Mouse (Mus musculus) MEL-GATA-1-ER (cell line): Measurements from ENCODE around the gene Sh3rf1.

Source experiments
- DNase-seq: peaks from one replicate; pipeline ENCODE4 v3.0.0-alpha.2; 2012; ENCODE audit warnings: low read depth; ENCODE audit errors: extremely low read depth

The Sh3rf1 gene

DNA sequence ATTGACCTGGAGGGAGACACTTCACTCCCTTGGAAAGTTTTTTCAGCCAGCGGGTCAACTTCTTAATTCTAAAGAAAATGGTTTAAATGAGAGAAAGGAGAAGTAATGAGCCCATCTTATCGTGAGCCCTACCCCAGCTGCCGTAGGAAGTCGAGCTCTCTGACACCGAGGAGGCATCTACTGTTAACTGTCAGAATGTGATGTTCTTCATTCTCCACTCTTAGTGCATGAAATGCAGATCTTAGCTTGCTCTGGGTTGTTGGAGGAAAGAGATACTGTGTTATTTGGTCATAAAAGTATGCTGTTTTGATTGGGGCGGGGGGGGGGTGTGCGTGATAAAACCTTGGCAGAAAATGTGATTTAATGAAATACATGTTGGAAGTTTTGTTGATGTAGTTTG, 62.7 kb downstream of the Sh3rf1 start:
- DNase-seq, result peak; percentile 75

DNA sequence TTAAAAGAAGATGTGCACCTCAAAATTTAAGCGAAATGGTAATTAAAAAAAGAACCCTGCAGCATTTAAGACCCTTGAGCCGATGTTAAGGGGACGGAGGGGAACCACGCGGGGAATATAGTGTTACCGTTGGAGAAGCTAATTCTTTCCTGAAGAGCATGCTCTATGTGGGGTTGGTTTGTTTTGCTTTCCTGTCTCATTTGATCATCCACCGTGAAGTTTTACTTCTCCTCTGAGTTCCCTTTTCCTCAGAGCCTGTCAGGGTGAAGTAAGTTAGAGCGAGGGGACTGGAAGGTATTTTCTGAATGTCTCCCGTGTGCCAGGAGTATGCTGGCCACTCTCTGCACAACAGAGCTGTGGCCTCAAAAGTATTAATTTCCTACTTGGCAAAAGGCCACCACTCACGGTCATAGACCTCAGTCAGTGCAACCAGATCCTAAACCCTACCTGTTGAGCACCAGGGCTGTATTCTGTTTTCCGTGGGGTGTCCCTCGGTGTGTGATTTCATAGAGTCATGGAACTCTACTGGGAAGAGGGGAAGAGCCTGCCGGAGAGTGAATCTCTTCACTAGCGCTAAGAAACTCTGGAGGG, 63.2 kb downstream of the Sh3rf1 start:
- DNase-seq, result no peak

DNA sequence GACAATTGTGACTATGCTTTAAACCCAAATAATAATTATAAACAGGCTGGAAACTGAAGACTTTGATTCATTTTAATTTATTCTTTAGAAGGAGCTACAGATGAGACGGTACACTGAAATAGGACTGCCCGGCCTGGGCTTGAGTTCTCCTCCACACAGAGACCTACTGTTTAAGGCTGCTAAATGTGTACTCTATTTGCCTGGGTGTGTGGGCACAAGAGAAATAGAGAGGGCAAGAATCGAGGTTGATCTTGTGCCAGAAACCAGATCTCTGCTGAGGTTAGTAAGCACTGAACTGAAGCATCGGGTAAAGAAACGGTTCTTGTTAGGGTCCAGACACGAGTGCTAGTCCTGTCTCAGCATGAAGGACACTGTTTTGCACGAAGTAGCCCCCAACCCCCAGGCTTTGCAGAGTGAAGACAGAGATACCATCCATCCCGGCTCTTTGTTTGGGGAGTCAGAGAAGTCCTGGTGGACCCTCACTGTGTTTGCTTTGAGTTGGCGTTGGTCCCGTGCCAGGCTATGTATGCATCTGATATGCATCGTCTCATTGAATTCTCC, 64.4 kb downstream of the Sh3rf1 start:
- no peak for DNase-seq

DNA sequence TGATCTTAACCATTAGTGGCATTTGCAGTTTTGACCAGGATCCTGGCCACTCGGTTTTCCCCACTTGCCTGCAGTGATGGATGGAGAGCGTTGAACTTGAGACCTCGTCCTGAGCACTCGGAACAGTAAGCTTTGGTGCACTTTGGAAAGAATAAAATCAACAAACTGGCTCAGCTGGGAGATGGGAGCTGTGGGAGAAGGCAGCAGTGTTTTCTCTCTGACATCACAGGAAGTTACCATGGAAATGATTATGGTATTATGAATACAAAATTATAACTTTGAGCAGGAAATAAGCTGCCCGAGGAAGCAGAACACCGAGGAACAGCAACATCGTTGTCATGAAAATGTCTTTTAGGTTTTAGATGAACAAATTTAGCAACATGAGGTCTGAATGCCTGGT, 65.0 kb downstream of the Sh3rf1 start:
- no peak for DNase-seq

DNA sequence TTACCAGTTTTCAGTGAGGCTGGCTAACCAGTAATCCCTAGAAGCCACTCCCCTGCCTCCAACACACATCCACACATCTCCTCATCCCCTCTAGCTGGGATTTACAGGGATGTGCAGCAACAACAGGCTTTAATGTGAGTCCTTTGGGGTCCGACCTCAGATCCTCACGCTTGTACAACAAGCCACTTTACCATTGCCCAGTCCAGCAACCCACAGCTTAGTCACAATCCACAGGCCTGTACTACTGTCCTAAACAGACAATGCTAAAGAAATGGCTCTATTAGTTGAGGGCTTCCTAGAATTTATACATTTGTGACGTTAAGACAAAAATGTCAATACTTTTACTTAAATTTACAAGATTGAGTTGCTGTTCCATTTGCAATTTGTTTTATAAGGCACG, 71.4 kb downstream of the Sh3rf1 start:
- DNase-seq, result no peak

GRCm38 (mm10) chr8:61295441-61295840, 71.8 kb downstream of the Sh3rf1 start:
- no peak for DNase-seq

- no peak for DNase-seq
These were observed 75.2 kb downstream of the Sh3rf1 start for GRCm38 (mm10) chr8:61298828-61299227.

GRCm38 (mm10) chr8:61301298-61302028, 77.8 kb downstream of the Sh3rf1 start:
- no peak for DNase-seq

GRCm38 (mm10) chr8:61302029-61302368, 78.3 kb downstream of the Sh3rf1 start:
- no peak for DNase-seq

DNA sequence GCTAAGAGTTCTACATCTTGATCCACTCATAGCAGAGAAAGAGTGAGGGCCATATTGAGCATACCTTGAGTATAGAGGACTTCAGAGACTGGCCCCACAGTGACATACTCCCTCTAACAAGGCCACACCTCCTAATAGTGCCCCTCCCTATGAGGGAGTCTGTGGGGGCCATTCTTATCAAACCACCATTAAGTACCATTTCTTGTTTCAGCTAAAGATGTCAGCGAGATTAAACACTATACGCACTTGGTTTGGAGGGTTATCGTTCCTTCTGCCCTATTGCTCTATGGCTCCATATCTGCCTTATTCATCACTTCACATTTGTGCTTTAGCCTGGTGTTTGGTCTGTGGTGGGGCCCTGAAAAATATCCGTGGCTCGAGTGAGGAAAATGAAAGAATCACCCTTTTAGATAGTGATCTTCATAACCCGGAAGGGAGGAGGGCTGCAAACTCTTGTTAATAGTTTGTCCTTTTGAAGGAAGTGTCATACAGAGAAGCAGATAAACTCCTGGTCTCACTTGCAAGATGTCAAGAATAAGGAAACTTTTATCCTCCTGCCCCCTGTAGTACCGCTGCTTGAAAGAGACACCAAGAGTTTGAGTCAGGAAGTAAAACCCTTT, 81.9 kb downstream of the Sh3rf1 start:
- DNase-seq, result no peak

GRCm38 (mm10) chr8:61306501-61307112, 82.9 kb downstream of the Sh3rf1 start:
- no peak for DNase-seq

DNA sequence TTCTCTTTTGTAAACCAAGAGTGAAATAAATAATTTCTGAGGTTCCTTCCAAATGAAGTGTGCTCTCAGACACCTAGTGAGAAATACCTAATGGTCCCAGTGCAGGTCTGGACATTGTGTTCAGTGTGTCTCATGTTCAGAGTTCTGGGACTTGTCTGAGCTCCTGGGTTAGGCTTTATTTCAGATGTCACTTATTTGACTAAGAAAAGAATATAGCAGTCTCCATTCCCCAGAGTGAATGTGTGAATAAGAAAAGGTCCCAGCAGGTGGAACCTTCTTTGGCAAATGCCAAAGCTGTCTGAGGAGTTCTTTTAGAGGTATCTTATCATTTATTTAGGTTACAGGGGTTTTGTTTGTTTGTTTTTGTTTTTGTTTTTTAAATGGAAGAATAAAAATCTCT, 85.2 kb downstream of the Sh3rf1 start:
- DNase-seq, result no peak

GRCm38 (mm10) chr8:61309530-61310402, 86.1 kb downstream of the Sh3rf1 start:
- DNase-seq, result no peak

GRCm38 (mm10) chr8:61310403-61310871, 86.8 kb downstream of the Sh3rf1 start:
- no peak for DNase-seq

DNA sequence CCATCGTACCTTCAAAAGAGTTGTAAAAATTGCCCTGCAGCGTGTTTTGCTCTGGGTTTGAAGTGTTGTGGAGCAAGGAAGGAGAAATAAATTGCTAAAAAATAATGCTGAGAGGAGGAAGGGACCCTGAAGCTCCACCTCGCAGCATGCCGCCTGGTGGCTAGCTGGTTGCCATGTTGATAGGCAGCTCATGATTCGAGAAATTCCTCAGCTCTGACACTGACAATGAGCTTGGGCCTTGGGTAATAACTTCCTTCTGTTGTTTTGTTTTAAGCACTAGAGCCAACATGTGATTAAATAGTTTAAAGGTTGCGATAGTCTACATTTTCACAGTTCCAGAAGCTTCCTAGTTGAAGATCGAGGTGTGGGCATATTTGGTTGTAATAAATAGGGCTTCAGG, 89.3 kb downstream of the Sh3rf1 start:
- no peak for DNase-seq

DNA sequence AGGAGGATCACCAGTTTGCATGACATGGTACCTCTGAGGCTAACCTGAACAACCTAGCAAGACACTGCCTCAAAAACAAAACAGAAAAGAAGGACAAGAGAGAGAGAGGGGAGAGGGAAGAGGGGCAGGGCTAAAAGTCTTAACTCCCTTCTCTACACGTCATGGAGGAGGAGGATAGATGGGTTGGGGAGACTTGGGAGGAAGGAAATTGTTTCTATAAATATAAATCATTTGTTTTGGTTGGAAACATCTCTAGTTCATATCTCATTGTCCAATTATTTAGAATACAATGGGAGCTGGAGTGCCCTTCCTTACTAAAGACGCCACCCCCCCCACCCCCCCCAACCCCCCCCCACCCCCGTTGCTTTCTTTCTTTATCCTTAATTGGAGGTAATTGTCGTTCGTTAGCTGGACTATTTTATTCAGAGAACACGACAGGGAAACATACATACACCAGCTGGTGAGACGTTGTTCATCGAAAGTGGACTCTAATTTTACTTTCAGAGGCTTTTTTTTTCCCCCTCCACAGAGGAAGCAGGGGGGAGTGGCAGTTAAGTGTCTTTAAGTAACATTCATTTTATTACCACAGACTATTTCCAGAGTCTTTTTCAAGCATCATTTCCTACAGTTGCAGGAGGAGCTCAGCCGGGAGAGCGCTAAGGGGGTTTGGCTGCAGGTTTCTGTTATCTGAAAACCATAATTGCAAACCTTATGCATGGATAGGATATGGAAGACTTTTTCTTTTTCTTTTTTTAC, 92.5 kb downstream of the Sh3rf1 start:
- no peak for DNase-seq

DNA sequence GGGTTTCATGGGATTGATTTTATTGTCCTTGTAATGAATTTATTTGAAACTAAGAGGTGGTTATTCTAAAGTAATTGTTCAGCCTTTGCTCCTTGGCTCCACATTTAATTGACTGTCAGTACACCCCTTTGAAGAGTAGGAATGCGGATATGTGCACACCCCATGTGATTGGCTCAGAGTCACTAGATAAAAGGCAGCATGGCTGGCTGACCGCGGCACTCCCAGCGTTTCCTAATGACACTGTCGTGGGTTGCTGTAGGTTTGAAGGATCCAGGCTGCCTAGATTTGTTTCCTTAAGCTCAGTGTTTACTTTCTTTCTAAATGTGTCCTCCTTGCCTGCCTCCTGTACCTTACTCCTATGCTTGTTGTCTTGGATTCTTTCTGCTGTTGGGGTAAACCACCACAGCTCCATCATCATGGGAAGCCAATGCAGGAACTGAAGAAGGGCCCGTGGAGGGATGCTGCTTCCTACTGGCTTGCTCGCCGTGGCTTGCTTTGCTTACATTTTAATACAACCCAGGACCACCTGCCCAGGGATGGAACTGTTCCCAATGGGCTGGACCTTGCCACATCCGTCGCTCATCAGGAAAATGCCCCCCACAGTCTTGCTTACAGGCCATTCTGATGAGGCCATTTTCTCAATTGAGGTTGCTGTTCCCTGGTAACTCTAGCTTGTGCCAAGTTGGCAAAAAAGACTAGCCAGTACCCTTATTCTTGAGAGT, 93.3 kb downstream of the Sh3rf1 start:
- DNase-seq, result no peak

- no peak for DNase-seq
These were observed 94.0 kb downstream of the Sh3rf1 start for GRCm38 (mm10) chr8:61317535-61318136.

DNA sequence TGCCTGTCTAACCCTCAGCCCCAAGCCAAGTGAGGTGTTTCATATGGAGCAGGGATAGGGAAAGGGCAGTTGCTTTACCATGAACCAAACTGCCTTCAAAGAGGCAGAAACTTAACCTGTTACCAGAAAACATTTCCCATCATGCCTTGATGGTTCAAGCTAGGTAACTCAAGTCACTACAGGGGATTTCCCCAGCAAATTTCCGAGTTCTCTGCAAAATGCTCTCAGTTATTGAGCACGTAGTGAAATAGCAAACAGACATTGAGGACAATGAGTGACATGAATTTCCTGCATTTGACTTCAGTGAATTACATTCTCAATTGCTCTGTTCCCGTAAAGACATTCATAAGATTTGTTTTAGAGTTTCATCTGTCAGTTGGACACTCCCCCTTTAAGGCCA, 97.5 kb downstream of the Sh3rf1 start:
- DNase-seq, result no peak
